Mouse (Mus musculus) gastrocnemius, postnatal 10 days (tissue): ENCODE data around the gene Pcbp2. TPM values are rescaled to one million over a fixed set of nuclear protein-coding genes. Genes with fewer than 3 reads are reported as not detected.

Source experiments
- DNase-seq: peaks from one replicate; pipeline ENCODE4 v3.0.0; 2021; ENCODE audit warnings: mixed read lengths
- total RNA-seq, 2 experiments: library from RNA; stranded (reverse); gene quantifications; 2 replicates each; pipeline ENCODE4 v1.2.3; 2021

Pcbp2 gene
- total RNA-seq, 2 experiments from 2014 or later, result 476 to 508 TPM

- no peak for DNase-seq
Measured at GRCm38 (mm10) chr15:102463666-102464065, 6.7 kb upstream of the Pcbp2 start.

- no peak for DNase-seq
Measured at GRCm38 (mm10) chr15:102468675-102469370, 1.5 kb upstream of the Pcbp2 start.

- DNase-seq, result peak; percentile 85
Measured at GRCm38 (mm10) chr15:102470605-102471294, 411 bp downstream of the Pcbp2 start.

- no peak for DNase-seq
Measured at GRCm38 (mm10) chr15:102471295-102471645, 931 bp downstream of the Pcbp2 start.

- DNase-seq, result no peak
Measured at GRCm38 (mm10) chr15:102471727-102472126, 1.4 kb downstream of the Pcbp2 start.

GRCm38 (mm10) chr15:102473246-102473645, 2.9 kb downstream of the Pcbp2 start:
- no peak for DNase-seq

GRCm38 (mm10) chr15:102474520-102474919, 4.2 kb downstream of the Pcbp2 start:
- DNase-seq, result no peak

GRCm38 (mm10) chr15:102483136-102483535, 12.8 kb downstream of the Pcbp2 start:
- DNase-seq, result no peak

GRCm38 (mm10) chr15:102485853-102486252, 15.5 kb downstream of the Pcbp2 start:
- DNase-seq, result no peak

GRCm38 (mm10) chr15:102487664-102488063, 17.3 kb downstream of the Pcbp2 start:
- DNase-seq, result no peak

- no peak for DNase-seq
Measured at GRCm38 (mm10) chr15:102498322-102498721, 28.0 kb downstream of the Pcbp2 start.

GRCm38 (mm10) chr15:102499370-102499769, 29.0 kb downstream of the Pcbp2 start:
- no peak for DNase-seq

- no peak for DNase-seq
Measured at GRCm38 (mm10) chr15:102499851-102500250, 29.5 kb downstream of the Pcbp2 start.

GRCm38 (mm10) chr15:102500479-102500878, 30.1 kb downstream of the Pcbp2 start:
- no peak for DNase-seq

- no peak for DNase-seq
Measured at GRCm38 (mm10) chr15:102501084-102501814, 30.9 kb downstream of the Pcbp2 start.

- no peak for DNase-seq
Measured at GRCm38 (mm10) chr15:102502254-102502840, 32.0 kb downstream of the Pcbp2 start.

- DNase-seq, result no peak
Measured at GRCm38 (mm10) chr15:102503447-102503846, 33.1 kb downstream of the Pcbp2 start, which contains the start of gene Gm10337. Gm10337 (plus strand) TSS chr15:102503722.

GRCm38 (mm10) chr15:102503924-102504782, 33.8 kb downstream of the Pcbp2 start:
- DNase-seq, result no peak

GRCm38 (mm10) chr15:102505073-102505769, 34.9 kb downstream of the Pcbp2 start:
- DNase-seq, result no peak

GRCm38 (mm10) chr15:102505770-102506463, 35.6 kb downstream of the Pcbp2 start:
- no peak for DNase-seq

GRCm38 (mm10) chr15:102506464-102506830, 36.1 kb downstream of the Pcbp2 start:
- DNase-seq, result no peak
